Mouse (Mus musculus) megakaryocyte, embryonic 14.5 days (primary cell): ENCODE results near the gene Tlk2. TPM values are rescaled to one million over a fixed set of nuclear protein-coding genes. Genes with fewer than 3 reads are reported as not detected.

Experiments
- H3K27me3 ChIP-seq: replicated peaks from 2 replicates; pipeline ENCODE3; 2012; ENCODE audit warnings: inconsistent platforms
- H3K36me3 ChIP-seq: replicated peaks from 2 replicates; pipeline ENCODE3; 2012; ENCODE audit warnings: low read length, inconsistent platforms, mixed read lengths
- H3K4me1 ChIP-seq: 2 replicates; pipeline ENCODE4 v1.6.1; 2012; ENCODE audit warnings: inconsistent platforms
- H3K4me3 ChIP-seq: replicated peaks from 2 replicates; pipeline ENCODE3; 2012; ENCODE audit warnings: moderate library complexity, mild to moderate bottlenecking, inconsistent platforms
- H3K9me3 ChIP-seq: 2 replicates; pipeline ENCODE4 v1.6.1; 2012; ENCODE audit warnings: inconsistent platforms
- FLI1 ChIP-seq: IDR thresholded peaks from 2 replicates; pipeline ENCODE4 v1.6.1; 2012; ENCODE audit warnings: low read length, inconsistent platforms, mixed read lengths
- GATA1 ChIP-seq: IDR thresholded peaks from 3 replicates; pipeline ENCODE4 v1.6.1; 2012; ENCODE audit warnings: mixed read lengths, low read length, inconsistent platforms, borderline replicate concordance
- polyA plus RNA-seq: library from polyadenylated mRNA; stranded (reverse); fragments of >175 nt; gene quantifications from 2 replicates; pipeline ENCODE4 v1.2.3, GENCODE M21; 2012; ENCODE audit warnings: low replicate concordance; ENCODE audit not compliant: insufficient read depth

The Tlk2 gene
- polyA plus RNA-seq, 1 experiment, result 4.4 TPM

- no peak overlapping the region for H3K4me3 ChIP-seq
- peaks cover 16% of the 10 kb centered on the region for H3K27me3 ChIP-seq
- H3K36me3 ChIP-seq, result no peaks in the 10 kb centered on the region
- TF ChIP-seq FLI1, result no peak
- TF ChIP-seq GATA1, result no peak
- H3K9me3 ChIP-seq, result peaks cover 18% of the 10 kb centered on the region
- H3K4me1 ChIP-seq, result no peaks in the 10 kb centered on the region
Observed at GRCm38 (mm10) chr11:105159673-105160360, 18.8 kb upstream of the Tlk2 start.

GRCm38 (mm10) chr11:105161411-105161810 is 17.2 kb upstream of the Tlk2 start:
- TF ChIP-seq FLI1, result no peak
- TF ChIP-seq GATA1, result no peak
- H3K27me3 ChIP-seq, result peaks cover 26% of the 10 kb centered on the region
- no peaks in the 10 kb centered on the region for H3K4me1 ChIP-seq
- no peaks in the 10 kb centered on the region for H3K36me3 ChIP-seq
- H3K9me3 ChIP-seq, result peaks cover 34% of the 10 kb centered on the region
- H3K4me3 ChIP-seq, result no peak overlapping the region

- Histone ChIP-seq H3K4me1 (no peaks in the 10 kb centered on the region), H3K4me3 (peak overlapping the region; percentile 50)
Observed at GRCm38 (mm10) chr11:105164516-105165510, 13.8 kb upstream of the Tlk2 start.

GRCm38 (mm10) chr11:105166780-105167179 is 11.8 kb upstream of the Tlk2 start:
- Histone ChIP-seq H3K36me3 (no peaks in the 10 kb centered on the region), H3K9me3 (peaks cover 38% of the 10 kb centered on the region), H3K27me3 (peaks cover 23% of the 10 kb centered on the region), H3K4me3 (no peak overlapping the region), H3K4me1 (peaks cover 8% of the 10 kb centered on the region)
- TF ChIP-seq FLI1 (no peak), GATA1 (no peak)

More at GRCm38 (mm10) chr11:105164516-105165510, 13.8 kb upstream of the Tlk2 start:
- Histone ChIP-seq H3K27me3 (peaks cover 27% of the 10 kb centered on the region), H3K36me3 (no peaks in the 10 kb centered on the region), H3K9me3 (peaks cover 38% of the 10 kb centered on the region)
- TF ChIP-seq FLI1 (no peak), GATA1 (no peak)

GRCm38 (mm10) chr11:105179523-105179922 is 916 bp downstream of the Tlk2 start:
- peaks cover 28% of the 10 kb centered on the region for H3K4me1 ChIP-seq
- TF ChIP-seq FLI1, result no peak
- TF ChIP-seq GATA1, result no peak
- H3K4me3 ChIP-seq, result peak overlapping the region; percentile 2

GRCm38 (mm10) chr11:105180471-105181091 is 2.0 kb downstream of the Tlk2 start:
- H3K9me3 ChIP-seq, result no peaks in the 10 kb centered on the region
- peak overlapping the region; percentile 95 for H3K4me3 ChIP-seq
- TF ChIP-seq GATA1, result no peak
- TF ChIP-seq FLI1, result no peak
- no peaks in the 10 kb centered on the region for H3K27me3 ChIP-seq
- H3K4me1 ChIP-seq, result peaks cover 34% of the 10 kb centered on the region
- peaks cover 20% of the 10 kb centered on the region for H3K36me3 ChIP-seq

More at GRCm38 (mm10) chr11:105179523-105179922, 916 bp downstream of the Tlk2 start:
- Histone ChIP-seq H3K9me3 (no peaks in the 10 kb centered on the region), H3K27me3 (no peaks in the 10 kb centered on the region), H3K36me3 (peaks cover 10% of the 10 kb centered on the region)

- no peak for TF ChIP-seq FLI1
- no peak for TF ChIP-seq GATA1
- H3K9me3 ChIP-seq, result no peaks in the 10 kb centered on the region
- peaks cover 25% of the 10 kb centered on the region for H3K36me3 ChIP-seq
- peak overlapping the region; percentile 95 for H3K4me3 ChIP-seq
- peaks cover 38% of the 10 kb centered on the region for H3K4me1 ChIP-seq
- H3K27me3 ChIP-seq, result no peaks in the 10 kb centered on the region
Observed at GRCm38 (mm10) chr11:105181126-105181637, 2.6 kb downstream of the Tlk2 start.

GRCm38 (mm10) chr11:105181689-105182460 is 3.3 kb downstream of the Tlk2 start:
- no peak for TF ChIP-seq GATA1
- TF ChIP-seq FLI1, result no peak
- Histone ChIP-seq H3K9me3 (no peaks in the 10 kb centered on the region), H3K4me3 (peak overlapping the region; percentile 95), H3K27me3 (no peaks in the 10 kb centered on the region), H3K36me3 (peaks cover 31% of the 10 kb centered on the region), H3K4me1 (peaks cover 38% of the 10 kb centered on the region)

GRCm38 (mm10) chr11:105182461-105182855 is 3.9 kb downstream of the Tlk2 start:
- Histone ChIP-seq H3K27me3 (no peaks in the 10 kb centered on the region), H3K4me1 (peaks cover 38% of the 10 kb centered on the region), H3K4me3 (peak overlapping the region; percentile 95), H3K36me3 (peaks cover 35% of the 10 kb centered on the region), H3K9me3 (no peaks in the 10 kb centered on the region)
- no peak for TF ChIP-seq FLI1
- TF ChIP-seq GATA1, result no peak
